Mouse (Mus musculus) ES-Bruce4 (cell line): Measurements from ENCODE around the gene Apobec2. TPM values are rescaled to one million over a fixed set of nuclear protein-coding genes. Genes with fewer than 3 reads are reported as not detected.

ENCODE experiments used
- H3K27ac ChIP-seq: 2 replicates; pipeline ENCODE4 v1.5.1; 2012; ENCODE audit warnings: low read length, inconsistent platforms; ENCODE audit not compliant: insufficient read depth
- H3K27me3 ChIP-seq: 2 replicates; pipeline ENCODE4 v1.6.1; 2012; ENCODE audit warnings: mild to moderate bottlenecking, low read length, inconsistent platforms; ENCODE audit not compliant: control insufficient read depth, poor library complexity, insufficient read depth, severe bottlenecking
- H3K36me3 ChIP-seq: 2 replicates; pipeline ENCODE4 v1.6.1; 2012; ENCODE audit warnings: inconsistent platforms, mild to moderate bottlenecking, low read length, moderate library complexity; ENCODE audit not compliant: control insufficient read depth, poor library complexity, insufficient read depth, severe bottlenecking
- H3K4me1 ChIP-seq: one replicate; pipeline ENCODE4 v1.8.1; 2011; ENCODE audit warnings: low read length; ENCODE audit not compliant: control insufficient read depth, insufficient read depth
- H3K4me3 ChIP-seq: 2 replicates; pipeline ENCODE4 v1.5.1; 2011; ENCODE audit warnings: low read depth, mild to moderate bottlenecking, low read length
- H3K9ac ChIP-seq: 2 replicates; pipeline ENCODE4 v1.6.1; 2012; ENCODE audit warnings: low read depth, mild to moderate bottlenecking, inconsistent platforms; ENCODE audit not compliant: poor library complexity, severe bottlenecking
- H3K9me3 ChIP-seq: replicated peaks from 2 replicates; pipeline ENCODE4 v1.6.1; 2012; ENCODE audit warnings: mild to moderate bottlenecking, low read length, inconsistent platforms; ENCODE audit not compliant: control insufficient read depth, poor library complexity, insufficient read depth, severe bottlenecking
- CTCF ChIP-seq: IDR thresholded peaks from one replicate; pipeline ENCODE4 v1.8.1; 2011; ENCODE audit warnings: low read depth, low read length
- EP300 ChIP-seq: IDR thresholded peaks from 2 replicates; pipeline ENCODE4 v1.6.1; 2011; ENCODE audit warnings: low read depth, low read length; ENCODE audit not compliant: insufficient read depth
- POLR2A ChIP-seq: IDR thresholded peaks from one replicate; pipeline ENCODE4 v1.8.1; 2011; ENCODE audit warnings: low read length; ENCODE audit not compliant: insufficient read depth
- polyA plus RNA-seq: library from polyadenylated mRNA; stranded (reverse); fragments of >200 nt; gene quantifications from 2 replicates; pipeline ENCODE4 v1.2.4, GENCODE M21; 2011; ENCODE audit warnings: low read depth; ENCODE audit not compliant: missing spikeins, insufficient read depth, insufficient read length

The Apobec2 gene
- polyA plus RNA-seq, 1 experiment = 4.7 TPM

DNA sequence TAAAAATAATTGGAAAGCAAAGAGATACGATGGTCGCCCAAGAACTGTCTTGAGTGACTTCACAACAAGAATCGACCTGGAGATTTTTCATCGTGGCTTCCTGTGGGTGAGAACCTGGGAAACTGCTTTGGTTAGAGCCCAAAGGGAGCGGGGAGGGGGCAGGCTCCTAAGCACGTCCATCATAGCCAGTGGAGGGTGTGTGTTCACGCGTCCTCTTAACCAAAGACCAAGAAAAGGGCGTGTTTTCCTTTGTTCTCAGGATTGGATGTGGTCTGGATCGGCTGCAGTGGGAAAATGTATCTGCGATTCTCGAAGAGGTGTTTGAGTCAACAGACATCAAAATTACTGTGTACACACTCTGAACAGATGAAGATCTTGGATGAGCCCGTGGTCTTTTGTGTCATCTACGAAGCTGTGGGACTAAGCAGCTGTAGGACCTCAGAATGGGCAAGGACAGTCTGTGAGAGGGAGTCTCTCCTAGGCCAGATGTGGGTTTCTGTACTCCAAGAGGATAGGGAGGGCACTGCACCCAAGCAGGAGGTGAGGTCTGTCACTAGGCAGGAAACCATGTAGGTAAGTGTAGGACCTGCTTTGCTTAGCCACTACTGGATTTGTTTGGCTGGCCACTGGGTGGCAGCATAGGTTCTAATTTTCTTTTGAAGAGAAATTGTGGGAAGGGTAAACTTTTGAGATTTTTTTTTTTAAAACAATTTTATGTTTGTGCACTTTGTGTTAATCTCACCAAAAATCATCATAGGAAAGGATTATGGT is 16.1 kb downstream of the Apobec2 start:
- H3K4me3 ChIP-seq = no peak overlapping the region
- no peaks in the 10 kb centered on the region for H3K9me3 ChIP-seq
- no peaks in the 10 kb centered on the region for H3K4me1 ChIP-seq
- H3K9ac ChIP-seq = no peak overlapping the region
- H3K36me3 ChIP-seq = peaks cover 55% of the 10 kb centered on the region
- TF ChIP-seq EP300 = no peak
- peak; percentile 39 for TF ChIP-seq CTCF
- H3K27ac ChIP-seq = no peak overlapping the region
- no peaks in the 10 kb centered on the region for H3K27me3 ChIP-seq

DNA sequence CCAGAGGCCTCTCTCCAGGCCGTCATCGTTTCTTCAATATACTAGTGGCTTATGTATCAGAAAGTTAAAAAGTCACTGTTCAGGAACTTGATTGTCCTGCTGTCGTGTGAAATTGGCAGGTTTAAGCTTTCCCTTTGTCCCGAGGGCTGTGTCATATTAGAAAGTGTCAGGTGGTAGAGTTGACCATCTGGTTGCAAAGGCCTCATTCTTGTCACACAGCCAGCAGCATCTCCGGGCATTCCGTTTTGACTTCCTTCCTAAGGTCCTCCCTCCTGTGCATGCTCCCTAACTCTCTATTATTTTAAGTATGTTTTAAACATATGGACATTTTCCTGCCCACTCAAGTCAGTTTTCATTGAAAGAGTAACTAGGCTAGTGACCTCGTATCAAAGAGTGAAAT is 16.7 kb downstream of the Apobec2 start:
- no peak for TF ChIP-seq CTCF
- Histone ChIP-seq H3K9me3 (no peaks in the 10 kb centered on the region), H3K36me3 (peaks cover 55% of the 10 kb centered on the region), H3K4me3 (no peak overlapping the region), H3K27ac (no peak overlapping the region), H3K4me1 (no peaks in the 10 kb centered on the region), H3K27me3 (no peaks in the 10 kb centered on the region), H3K9ac (no peak overlapping the region)

DNA sequence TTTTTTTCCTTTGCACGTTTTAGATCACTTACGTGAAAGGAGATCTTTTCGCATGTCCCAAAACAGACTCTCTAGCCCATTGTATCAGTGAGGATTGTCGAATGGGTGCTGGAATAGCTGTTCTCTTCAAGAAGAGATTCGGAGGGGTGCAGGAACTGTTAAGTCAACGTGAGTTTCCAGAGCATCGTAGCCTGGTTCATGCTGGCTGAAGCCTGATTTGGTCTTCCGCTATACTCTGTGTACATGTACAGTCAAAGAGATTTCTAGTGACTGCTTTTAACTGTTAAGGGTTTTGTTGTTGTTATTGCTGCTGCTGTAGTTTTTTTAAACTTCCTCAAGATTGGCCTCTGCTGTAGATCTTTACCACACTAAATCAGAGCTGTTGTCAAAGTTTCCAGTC is 21.5 kb downstream of the Apobec2 start:
- peaks cover 38% of the 10 kb centered on the region for H3K36me3 ChIP-seq
- H3K27ac ChIP-seq = no peak overlapping the region
- H3K9me3 ChIP-seq = no peaks in the 10 kb centered on the region
- H3K27me3 ChIP-seq = no peaks in the 10 kb centered on the region
- H3K4me3 ChIP-seq = no peak overlapping the region
- peaks cover 2% of the 10 kb centered on the region for H3K4me1 ChIP-seq
- TF ChIP-seq CTCF (no peak), POLR2A (no peak), EP300 (no peak)
- H3K9ac ChIP-seq = peak overlapping the region; percentile 90

DNA sequence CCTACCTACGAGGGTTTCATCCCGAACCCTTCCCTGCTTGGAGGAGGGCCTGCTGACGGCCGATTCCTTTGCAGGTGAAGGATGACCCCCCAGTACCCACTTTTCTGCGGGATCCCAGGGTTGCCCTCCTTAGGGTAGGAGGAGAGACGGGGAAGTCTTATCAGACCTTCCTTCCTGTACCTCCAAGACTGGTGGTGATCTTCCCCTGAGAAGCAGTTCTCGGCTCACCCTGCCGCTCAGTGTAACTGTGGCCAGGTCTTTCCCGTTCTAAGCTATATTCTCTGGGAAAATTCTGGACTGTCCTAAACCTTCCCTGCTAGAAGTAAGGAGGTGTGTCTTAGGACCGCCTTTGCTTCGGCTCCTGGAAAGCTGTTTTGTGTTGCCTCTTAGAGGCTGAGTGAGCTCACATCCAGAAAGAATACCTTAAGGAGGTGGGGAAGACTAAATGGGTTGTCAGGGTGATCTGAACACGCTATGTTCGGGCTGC is 22.4 kb downstream of the Apobec2 start:
- H3K9me3 ChIP-seq = no peaks in the 10 kb centered on the region
- TF ChIP-seq CTCF = no peak
- TF ChIP-seq POLR2A = no peak
- no peak for TF ChIP-seq EP300
- peak overlapping the region; percentile 94 for H3K27ac ChIP-seq
- H3K36me3 ChIP-seq = peaks cover 31% of the 10 kb centered on the region
- no peaks in the 10 kb centered on the region for H3K27me3 ChIP-seq
- H3K4me1 ChIP-seq = peaks cover 2% of the 10 kb centered on the region
- peak overlapping the region; percentile 82 for H3K4me3 ChIP-seq
- peak overlapping the region; percentile 90 for H3K9ac ChIP-seq

DNA sequence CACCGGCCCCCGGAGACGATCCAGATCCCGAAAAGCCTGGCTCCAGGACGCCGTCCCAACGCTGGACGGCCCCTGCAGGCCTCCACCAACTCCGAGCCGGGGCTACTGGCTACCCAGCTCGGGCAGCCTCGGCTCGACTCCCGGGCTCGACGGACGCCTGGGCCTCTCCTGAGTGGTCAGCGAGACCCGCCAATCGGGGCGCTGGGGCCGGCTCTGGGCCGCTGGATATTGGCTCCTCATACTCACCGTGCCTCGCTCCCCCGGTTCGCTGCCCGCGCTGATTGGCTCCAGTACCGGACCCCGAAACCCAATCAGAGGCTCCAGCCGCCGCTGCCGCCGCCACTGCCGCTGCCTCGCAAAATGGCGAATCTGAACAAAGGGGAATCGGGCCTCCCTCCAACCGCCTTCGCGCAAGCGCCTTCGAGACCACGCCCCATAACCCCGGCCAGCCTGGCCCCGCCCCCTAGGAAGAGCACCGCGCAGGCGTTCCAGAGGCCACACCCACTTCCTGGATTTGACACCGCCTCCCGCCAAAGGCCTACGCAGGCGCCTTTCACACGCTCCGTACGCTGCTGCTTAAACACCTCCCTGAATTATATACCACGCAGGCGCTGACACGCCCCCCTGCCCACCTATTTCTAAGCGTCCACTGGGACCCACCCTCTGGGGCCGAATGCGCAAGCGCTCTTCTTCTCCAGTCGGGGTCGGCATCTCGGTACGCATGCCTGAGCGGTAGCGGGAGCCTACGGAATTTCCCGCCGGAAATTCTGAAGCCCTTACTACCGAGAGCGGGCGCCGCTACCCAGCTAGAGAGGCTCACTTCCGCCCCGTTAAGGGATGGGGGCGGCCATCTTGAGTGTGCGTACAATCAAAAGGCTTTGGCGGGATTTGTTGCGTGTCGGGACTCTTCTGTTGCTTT is 23.1 kb downstream of the Apobec2 start, which contains the start of the genes Nfya and Oard1:
Gene Nfya (minus strand): TSS at position 527 of the 919 bp plus-strand sequence.
Gene Oard1 (plus strand): TSS at position 635 of the 919 bp plus-strand sequence.
- Histone ChIP-seq H3K36me3 (peaks cover 24% of the 10 kb centered on the region), H3K4me3 (peak within 1 kb of the TSS; percentile 98), H3K4me1 (peaks cover 2% of the 10 kb centered on the region), H3K27ac (peak within 1 kb of the TSS; percentile 95), H3K9me3 (no peaks in the 10 kb centered on the region), H3K9ac (peak within 1 kb of the TSS; percentile 98), H3K27me3 (no peaks in the 10 kb centered on the region)
- TF ChIP-seq EP300 (no peak), CTCF (no peak), POLR2A (no peak)
